Mouse (Mus musculus) ES-E14 (cell line): ENCODE data around the gene Limd1.

Source experiments
- MAFK ChIP-seq: IDR thresholded peaks from 2 replicates; pipeline ENCODE4 v1.6.1; 2014; ENCODE audit warnings: mild to moderate bottlenecking, low read depth, low read length, inconsistent platforms; ENCODE audit not compliant: insufficient read depth
- ZC3H11A ChIP-seq: IDR thresholded peaks from 2 replicates; pipeline ENCODE4 v1.6.1; 2012; ENCODE audit warnings: low read depth, mild to moderate bottlenecking, inconsistent platforms, low read length, borderline replicate concordance
- ZNF384 ChIP-seq: IDR thresholded peaks from 2 replicates; pipeline ENCODE4 v1.6.1; 2012; ENCODE audit warnings: low read depth, low read length, inconsistent platforms

DNA sequence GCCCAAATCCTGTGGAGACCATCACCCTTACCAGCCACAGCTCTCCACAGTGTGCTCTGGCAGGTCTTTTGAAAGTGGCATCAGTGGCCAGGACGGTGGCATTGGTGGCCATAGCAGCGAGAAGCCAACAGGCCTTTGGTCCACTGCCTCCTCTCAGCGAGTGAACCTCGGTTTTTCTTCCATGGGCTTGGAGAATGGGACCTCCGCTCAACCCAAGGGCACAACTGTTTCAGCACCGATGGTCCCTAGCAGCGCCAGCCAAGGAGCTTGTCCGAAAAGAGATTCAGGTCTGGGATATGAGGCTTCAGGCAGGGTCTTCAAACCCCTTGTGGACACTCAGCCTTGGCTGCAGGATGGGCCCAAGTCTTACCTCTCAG is 1.4 kb downstream of the Limd1 start:
- TF ChIP-seq ZNF384 (no peak), ZC3H11A (no peak), MAFK (no peak)
